Mouse (Mus musculus): Measurements from ENCODE around the gene Ap2b1.

Gene Ap2b1

DNA sequence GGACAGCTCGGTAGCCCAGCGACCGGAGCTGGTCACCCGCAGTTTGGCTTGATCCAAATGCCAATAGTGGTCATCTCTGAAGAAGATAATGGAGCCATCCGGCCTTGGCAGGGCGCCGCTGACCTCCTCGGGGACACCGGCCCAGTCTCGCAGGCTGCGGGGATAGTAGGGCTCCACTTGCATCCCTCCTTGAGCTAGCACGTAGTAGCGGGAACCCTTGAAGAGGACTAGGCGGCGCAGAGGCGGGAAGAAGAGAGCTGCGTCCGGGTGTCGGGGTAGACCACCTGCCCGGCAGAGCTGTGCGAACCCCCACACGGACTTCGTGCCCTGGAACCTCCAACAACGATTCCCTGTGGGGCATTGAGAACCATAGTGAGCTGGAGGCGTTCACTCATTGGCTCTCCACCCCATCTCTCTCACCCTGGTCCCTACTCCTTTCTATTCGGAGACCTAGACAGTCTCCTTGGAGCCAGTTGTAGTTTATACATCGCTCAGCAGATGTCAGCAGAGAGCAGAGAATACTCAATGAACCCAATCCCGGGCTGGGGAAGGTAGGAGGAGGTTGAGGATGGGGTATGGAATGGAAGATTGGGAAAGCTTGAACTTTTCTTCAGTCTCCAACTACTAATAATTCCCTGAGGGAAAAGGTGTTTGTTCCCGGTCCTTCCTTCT lies 143.9 kb downstream of the Ap2b1 start:
- DNase-seq (ENCODE audit: low spot score), result peak; percentile 42

DNA sequence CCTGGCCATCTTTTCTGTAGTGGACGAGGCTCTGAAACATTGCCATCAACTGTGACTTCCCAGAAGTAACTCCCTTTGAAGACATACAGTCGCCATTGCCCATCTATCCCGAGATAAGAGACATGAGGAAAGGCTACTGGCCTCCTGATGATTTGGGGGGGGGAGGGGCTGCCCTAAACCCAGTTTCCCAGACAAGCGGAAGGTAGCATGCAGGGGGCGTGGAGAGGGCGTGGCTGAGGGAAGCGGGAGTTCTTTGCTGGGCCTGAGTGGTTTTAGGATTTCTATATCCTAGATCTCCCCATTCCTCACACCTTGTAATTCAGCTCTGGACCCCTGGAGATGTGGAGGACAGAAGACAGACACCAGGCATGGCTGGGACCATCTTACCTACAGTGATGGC lies 145.0 kb downstream of the Ap2b1 start:
- no peak for DNase-seq (ENCODE audit: low spot score)

DNA sequence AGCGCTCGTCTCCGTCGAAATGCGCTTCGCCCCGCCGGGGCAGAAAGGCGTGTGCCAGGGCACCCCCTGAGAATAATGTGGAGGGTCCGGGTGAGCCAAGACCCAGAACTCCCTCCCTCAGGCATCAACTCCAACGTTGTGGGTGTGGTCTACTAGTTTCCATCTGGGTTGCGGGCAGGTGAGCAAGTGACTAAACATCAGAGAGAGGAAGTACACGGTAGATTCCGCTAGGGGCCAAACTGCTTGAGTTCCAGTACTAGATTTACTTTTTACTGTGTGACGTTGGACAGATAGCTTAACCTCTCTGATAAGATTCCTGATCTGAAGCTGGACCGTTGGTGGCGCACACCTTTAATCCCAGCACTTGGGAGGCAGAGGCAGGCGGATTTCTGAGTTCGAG lies 146.2 kb downstream of the Ap2b1 start:
- DNase-seq (ENCODE audit: low spot score), result no peak

DNA sequence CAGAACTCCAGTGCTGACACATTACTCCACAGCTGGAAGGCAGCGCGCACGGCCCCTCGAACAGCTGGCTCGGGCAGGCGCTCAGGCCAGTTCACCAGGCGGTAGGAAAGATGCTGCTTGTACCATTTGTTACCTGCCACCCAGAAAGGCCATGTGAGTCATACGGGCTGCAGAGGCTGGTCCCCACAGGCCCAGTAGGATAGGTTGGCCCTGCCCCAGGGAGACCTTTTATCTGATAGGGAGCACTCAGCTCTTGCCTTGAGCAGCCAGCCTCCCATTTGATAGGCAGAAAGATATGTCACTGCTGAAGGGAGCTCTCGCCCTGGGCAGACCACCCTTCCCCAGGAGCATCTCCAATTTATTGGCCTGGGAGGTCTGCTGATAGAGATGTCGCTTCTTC lies 148.8 kb downstream of the Ap2b1 start:
- DNase-seq (ENCODE audit: low spot score), result no peak

DNA sequence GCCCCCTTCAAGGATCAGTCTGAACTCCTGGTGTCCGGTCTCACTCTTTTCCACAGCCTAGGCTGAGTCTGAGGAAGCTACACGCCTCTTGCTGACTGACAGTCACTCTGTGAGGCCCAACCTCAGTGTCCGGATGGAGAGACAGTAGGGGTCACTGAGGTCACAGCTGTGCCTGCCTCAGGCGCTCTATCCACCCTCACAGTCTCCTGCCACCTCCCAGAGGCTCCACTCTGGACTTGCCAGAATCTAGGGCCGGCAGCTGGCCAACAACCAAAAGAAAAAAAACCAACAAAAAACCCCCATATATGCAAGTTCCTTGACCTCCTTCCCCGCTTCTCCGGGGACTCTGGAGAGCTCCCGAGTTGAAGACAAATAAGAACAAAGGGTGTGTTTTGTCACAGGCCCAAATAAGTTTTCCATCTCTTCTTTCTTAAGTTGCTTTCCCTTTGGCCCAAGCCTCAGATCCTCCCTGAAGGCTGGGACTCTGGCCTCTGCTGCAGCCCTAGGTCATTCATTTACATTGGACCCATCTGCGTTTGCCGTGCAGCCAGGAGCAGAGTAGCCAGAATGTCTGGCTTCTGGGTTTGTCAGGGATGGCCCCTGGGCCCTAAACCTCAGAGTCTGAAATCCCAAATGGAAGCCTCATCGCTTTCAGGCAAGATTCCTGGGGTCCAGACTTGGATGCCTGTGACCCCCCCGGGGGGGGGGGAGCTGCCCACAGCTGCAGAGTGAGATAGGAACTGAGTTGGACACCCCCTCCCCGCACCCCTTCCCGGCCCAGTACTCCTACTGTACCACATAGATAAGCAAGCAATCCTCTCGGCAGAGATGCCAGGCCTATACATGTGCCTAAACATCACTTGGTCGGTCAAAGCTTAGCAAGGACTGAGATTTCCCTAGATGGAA lies 149.4 kb downstream of the Ap2b1 start:
- no peak for DNase-seq (ENCODE audit: low spot score)

DNA sequence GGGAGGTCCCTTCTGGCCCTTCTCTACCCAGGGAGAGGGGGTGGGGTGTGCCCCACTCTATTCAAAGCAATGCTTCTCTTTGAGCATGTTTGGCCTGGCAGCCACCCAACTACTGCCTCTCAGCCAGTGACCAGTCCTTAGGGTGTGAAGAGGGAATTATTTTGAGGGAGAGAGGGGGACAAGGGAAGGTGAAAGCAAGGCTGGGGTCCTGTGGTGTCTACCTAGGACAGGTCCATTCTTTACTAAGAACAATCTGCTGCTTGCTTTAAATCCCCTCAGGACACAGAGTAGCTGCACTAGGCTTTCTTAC lies 150.1 kb downstream of the Ap2b1 start:
- no peak for DNase-seq (ENCODE audit: low spot score)

DNA sequence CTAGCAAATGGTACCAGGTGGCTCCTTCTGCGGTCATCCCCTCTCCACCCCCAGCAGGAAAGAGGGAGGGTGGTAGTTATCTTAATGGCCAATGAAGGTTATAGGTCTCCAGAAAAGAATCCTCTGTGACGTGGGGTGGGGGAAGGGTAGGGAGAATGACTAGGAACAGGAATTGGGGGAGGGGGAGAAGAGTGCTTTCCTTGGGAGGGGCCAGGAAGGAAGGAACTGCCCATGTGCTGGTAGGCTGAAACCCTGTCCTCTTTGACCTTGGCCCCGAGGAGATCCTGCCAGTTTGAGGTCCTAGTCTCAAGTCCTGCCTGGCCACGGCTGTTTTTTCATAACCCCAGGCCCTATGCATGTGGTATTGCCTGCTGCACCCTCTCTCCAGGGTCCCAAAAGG lies 150.5 kb downstream of the Ap2b1 start:
- DNase-seq (ENCODE audit: low spot score), result no peak

DNA sequence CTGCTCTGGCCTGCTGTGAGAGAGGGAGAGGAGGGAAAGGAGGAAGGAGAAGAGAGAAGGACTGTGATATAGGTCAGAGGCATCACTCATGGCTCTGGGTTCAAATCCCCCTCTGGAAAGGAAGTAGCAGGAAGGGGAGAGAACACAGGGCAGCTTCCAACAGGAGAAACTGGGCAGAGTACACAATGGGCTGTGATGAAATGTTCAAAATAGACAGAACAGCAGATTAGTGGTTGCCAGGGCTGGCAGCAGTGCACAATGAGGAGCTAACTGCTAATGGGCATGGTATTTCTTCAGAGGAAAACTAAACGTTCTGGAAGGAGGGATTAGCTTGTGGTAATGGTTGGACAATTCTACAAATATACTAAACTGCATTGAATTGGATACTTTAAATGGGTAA lies 151.7 kb downstream of the Ap2b1 start:
- no peak for DNase-seq (ENCODE audit: low spot score)

DNA sequence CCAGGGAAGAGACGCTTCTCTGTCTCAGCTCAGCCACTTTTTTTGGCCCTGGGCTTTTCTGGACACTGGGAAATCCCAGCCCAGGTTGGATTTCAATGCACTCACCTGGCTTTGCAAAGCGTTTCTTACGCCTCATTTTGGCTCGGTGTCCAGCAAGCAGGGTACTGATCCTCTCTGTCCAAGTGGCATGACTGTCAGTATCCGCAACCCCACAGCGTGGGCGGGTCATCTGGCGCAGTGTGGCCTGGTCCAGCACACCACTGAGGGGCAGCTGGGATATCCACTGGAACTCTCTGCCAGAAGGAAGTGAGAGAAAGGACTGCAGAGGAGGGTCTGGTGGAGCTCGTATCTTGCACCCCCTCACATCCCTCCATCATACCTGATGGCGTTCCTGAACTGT lies 152.5 kb downstream of the Ap2b1 start:
- no peak for DNase-seq (ENCODE audit: low spot score)

DNA sequence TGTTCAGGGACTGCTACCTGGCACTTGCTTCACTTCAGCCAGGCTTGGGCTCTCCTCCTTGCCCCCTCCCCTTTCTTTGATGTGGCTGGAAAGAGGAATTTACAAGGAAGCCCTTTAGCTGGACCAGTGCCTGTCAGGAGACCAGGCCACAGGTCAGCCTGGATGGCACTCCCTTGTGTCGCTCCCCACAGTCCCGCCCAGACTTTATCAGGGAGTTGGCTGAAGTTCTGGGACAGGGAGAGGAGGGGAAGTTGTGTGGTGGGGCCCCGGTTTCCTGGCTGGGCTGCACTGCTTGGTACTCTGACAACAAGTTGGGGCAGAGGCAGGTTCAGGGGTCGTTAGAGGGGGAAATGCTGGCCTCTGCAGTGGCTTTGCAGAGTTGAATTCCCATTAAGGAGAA lies 155.7 kb downstream of the Ap2b1 start:
- no peak for DNase-seq (ENCODE audit: low spot score)
